Mouse (Mus musculus): Measurements from ENCODE around the gene Dexi. TPM values are rescaled to one million over a fixed set of nuclear protein-coding genes. Genes with fewer than 3 reads are reported as not detected.

Dexi gene
- polyA plus RNA-seq, 1 experiment from 2014 or later, result 13.3 TPM

GRCm38 (mm10) chr16:10461178-10461577, 81.7 kb downstream of the Dexi start:
- Histone ChIP-seq H3K4me1 (ENCODE audit: control insufficient read depth, insufficient read depth, low read length) (no peaks in the 10 kb centered on the region), H3K36me3 (ENCODE audit: control insufficient read depth, insufficient read depth, low read length) (no peaks in the 10 kb centered on the region), H3K9ac (ENCODE audit: low read depth, low read length) (no peak overlapping the region), H3K27me3 (ENCODE audit: control insufficient read depth, insufficient read depth, low read depth, low read length) (no peaks in the 10 kb centered on the region), H3K4me3 (ENCODE audit: low read depth, low read length) (no peak overlapping the region), H3K4me2 (ENCODE audit: low read length) (no peak overlapping the region), H3K27ac (ENCODE audit: low read length) (no peak overlapping the region), H3K9me3 (replicated peaks; ENCODE audit: control insufficient read depth, low read length, poor library complexity, severe bottlenecking) (no peaks in the 10 kb centered on the region)
- WGBS, result 93% methylated on average over 2 of the region's 2 CpGs
- ATAC-seq, result no peak

- H3K27ac ChIP-seq (ENCODE audit: low read length), result no peak overlapping the region
- no peak overlapping the region for H3K4me2 ChIP-seq (ENCODE audit: low read length)
- H3K27me3 ChIP-seq (ENCODE audit: control insufficient read depth, insufficient read depth, low read depth, low read length), result no peaks in the 10 kb centered on the region
- H3K9me3 ChIP-seq (replicated peaks; ENCODE audit: control insufficient read depth, low read length, poor library complexity, severe bottlenecking), result no peaks in the 10 kb centered on the region
- H3K4me3 ChIP-seq (ENCODE audit: low read depth, low read length), result no peak overlapping the region
- H3K4me1 ChIP-seq (ENCODE audit: control insufficient read depth, insufficient read depth, low read length), result no peaks in the 10 kb centered on the region
- ATAC-seq, result no peak
- 77% methylated on average over 2 of the region's 2 CpGs for WGBS
- no peak overlapping the region for H3K9ac ChIP-seq (ENCODE audit: low read depth, low read length)
- no peaks in the 10 kb centered on the region for H3K36me3 ChIP-seq (ENCODE audit: control insufficient read depth, insufficient read depth, low read length)
These were observed 82.7 kb downstream of the Dexi start for GRCm38 (mm10) chr16:10460188-10460587.

GRCm38 (mm10) chr16:10454583-10454974, 88.3 kb downstream of the Dexi start:
- no peak for ATAC-seq
- H3K27me3 ChIP-seq (ENCODE audit: control insufficient read depth, insufficient read depth, low read depth, low read length), result no peaks in the 10 kb centered on the region
- no peak overlapping the region for H3K9ac ChIP-seq (ENCODE audit: low read depth, low read length)
- H3K36me3 ChIP-seq (ENCODE audit: control insufficient read depth, insufficient read depth, low read length), result no peaks in the 10 kb centered on the region
- no peak overlapping the region for H3K4me2 ChIP-seq (ENCODE audit: low read length)
- H3K4me1 ChIP-seq (ENCODE audit: control insufficient read depth, insufficient read depth, low read length), result no peaks in the 10 kb centered on the region
- no peak overlapping the region for H3K4me3 ChIP-seq (ENCODE audit: low read depth, low read length)
- 72% methylated on average over 3 of the region's 3 CpGs for WGBS
- no peak overlapping the region for H3K27ac ChIP-seq (ENCODE audit: low read length)
- no peaks in the 10 kb centered on the region for H3K9me3 ChIP-seq (replicated peaks; ENCODE audit: control insufficient read depth, low read length, poor library complexity, severe bottlenecking)

DNA sequence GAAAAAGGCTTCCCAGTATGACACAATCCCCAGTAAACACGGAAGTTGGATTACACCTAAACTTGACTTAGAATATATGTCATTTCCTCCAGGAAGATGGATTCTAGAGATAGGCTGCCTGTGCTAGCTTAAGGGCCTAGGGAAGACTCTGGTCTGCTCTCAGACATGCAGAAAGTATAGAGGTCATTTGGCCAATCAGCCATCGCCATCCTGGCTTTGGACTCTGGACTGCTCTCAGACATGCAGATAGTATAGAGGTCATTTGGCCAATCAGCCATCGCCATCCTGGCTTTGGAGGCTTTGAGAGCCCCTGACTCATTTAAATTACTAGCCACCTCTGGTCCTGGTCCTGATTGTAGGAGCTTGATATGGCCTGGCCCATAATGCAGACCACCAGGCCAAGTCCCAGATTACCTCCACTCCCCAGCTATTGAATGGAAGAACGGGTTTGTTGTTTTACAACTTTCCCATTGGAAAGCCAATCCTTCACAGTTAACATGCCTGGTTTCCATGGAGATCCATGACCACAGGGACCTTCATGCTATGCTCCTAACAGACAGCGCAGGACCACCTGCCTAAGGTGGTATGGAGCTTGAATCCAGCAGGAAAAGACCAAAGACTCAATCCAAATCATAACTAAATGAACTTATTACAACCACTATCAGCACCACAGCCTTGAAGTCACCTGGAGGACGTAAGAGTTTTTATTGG, 88.8 kb downstream of the Dexi start:
- H3K9me3 ChIP-seq (replicated peaks; ENCODE audit: control insufficient read depth, low read length, poor library complexity, severe bottlenecking), result no peaks in the 10 kb centered on the region
- H3K4me1 ChIP-seq (ENCODE audit: control insufficient read depth, insufficient read depth, low read length), result no peaks in the 10 kb centered on the region
- no peaks in the 10 kb centered on the region for H3K27me3 ChIP-seq (ENCODE audit: control insufficient read depth, insufficient read depth, low read depth, low read length)
- no peak overlapping the region for H3K4me3 ChIP-seq (ENCODE audit: low read depth, low read length)
- no peaks in the 10 kb centered on the region for H3K36me3 ChIP-seq (ENCODE audit: control insufficient read depth, insufficient read depth, low read length)
- no peak overlapping the region for H3K9ac ChIP-seq (ENCODE audit: low read depth, low read length)
- 81% methylated on average over 6 of the region's 6 CpGs for WGBS
- ATAC-seq, result no peak
- no peak overlapping the region for H3K4me2 ChIP-seq (ENCODE audit: low read length)
- H3K27ac ChIP-seq (ENCODE audit: low read length), result no peak overlapping the region

Other genes starting within 250 kb of the Dexi start
- gene Emp2, start 229.1 kb downstream of the Dexi start, polyA plus RNA-seq (2015; fragmentation: Nextera tagmentation; extraction: Ambion mirVana), result 10.8 and 18.8 TPM in 2 replicates
- gene Tekt5, start 147.6 kb downstream of the Dexi start, polyA plus RNA-seq (2015; fragmentation: Nextera tagmentation; extraction: Ambion mirVana), result 12.9 and 18.3 TPM in 2 replicates
- gene Nubp1, start 131.1 kb downstream of the Dexi start, polyA plus RNA-seq (2015; fragmentation: Nextera tagmentation; extraction: Ambion mirVana), result 43.6 and 45.3 TPM in 2 replicates
- 54.2 and 54.7 TPM in 2 replicates for gene Tvp23a, start 95.7 kb downstream of the Dexi start, polyA plus RNA-seq (2015; fragmentation: Nextera tagmentation; extraction: Ambion mirVana)
- gene Ciita, start 63.0 kb downstream of the Dexi start, polyA plus RNA-seq (2015; fragmentation: Nextera tagmentation; extraction: Ambion mirVana), result 0.53 and 0.71 TPM in 2 replicates
- 70.0 and 74.0 TPM in 2 replicates for gene Clec16a, start 2.3 kb upstream of the Dexi start, polyA plus RNA-seq (2015; fragmentation: Nextera tagmentation; extraction: Ambion mirVana)
- gene Socs1, start 242.5 kb upstream of the Dexi start, polyA plus RNA-seq (2015; fragmentation: Nextera tagmentation; extraction: Ambion mirVana), result 4.0 and 5.0 TPM in 2 replicates
- gene Tnp2, start 245.6 kb upstream of the Dexi start, polyA plus RNA-seq (2015; fragmentation: Nextera tagmentation; extraction: Ambion mirVana), result not detected in 2 replicates
- gene Prm3, start 247.9 kb upstream of the Dexi start, polyA plus RNA-seq (2015; fragmentation: Nextera tagmentation; extraction: Ambion mirVana), result not detected in 2 replicates